Mouse (Mus musculus) C2C12 (cell line): ENCODE measurements at regions not wholly inside any gene's neighbourhood (a gene's known extent, or its start where the extent isn't known, plus 50 kb on each side); places are given as distances from the start of the nearest gene placed in this dataset.

Source experiments
- H3K27me3 ChIP-seq: one replicate; pipeline ENCODE4 v1.6.1; 2011; ENCODE audit not compliant: control insufficient read depth, insufficient read depth, insufficient read length
- H3K36me3 ChIP-seq: one replicate; pipeline ENCODE4 v1.6.1; 2011; ENCODE audit not compliant: control insufficient read depth, insufficient read depth
- H3K4me3 ChIP-seq: one replicate; pipeline ENCODE4 v1.5.1; 2011; ENCODE audit warnings: mild to moderate bottlenecking, control low read depth; ENCODE audit not compliant: poor library complexity, insufficient read depth, severe bottlenecking
- H3K79me2 ChIP-seq: one replicate; pipeline ENCODE4 v1.6.1; 2011; ENCODE audit not compliant: control insufficient read depth, insufficient read depth
- H3K79me3 ChIP-seq: one replicate; pipeline ENCODE4 v1.6.1; 2011; ENCODE audit warnings: low read depth, control low read depth
- H3ac ChIP-seq: one replicate; pipeline ENCODE3; 2011; ENCODE audit warnings: low read depth; ENCODE audit not compliant: control insufficient read depth, insufficient read length
- CEBPB ChIP-seq: IDR thresholded peaks from one replicate; pipeline ENCODE4 v1.6.1; 2011; ENCODE audit warnings: low read depth, mild to moderate bottlenecking, control low read depth, moderate library complexity
- CTCF ChIP-seq: IDR thresholded peaks from one replicate; pipeline ENCODE4 v1.5.1; 2011; ENCODE audit not compliant: control insufficient read depth, insufficient read depth, insufficient read length
- FOSL1 ChIP-seq: IDR thresholded peaks from one replicate; pipeline ENCODE4 v1.8.0; 2011; ENCODE audit warnings: mild to moderate bottlenecking, low read length; ENCODE audit not compliant: poor library complexity, insufficient read depth, severe bottlenecking
- MAX ChIP-seq: IDR thresholded peaks from one replicate; pipeline ENCODE4 v1.6.1; 2011; ENCODE audit warnings: mild to moderate bottlenecking, control low read depth
- MYOD1 ChIP-seq: IDR thresholded peaks from one replicate; pipeline ENCODE4 v1.6.1; 2011; ENCODE audit warnings: low read depth; ENCODE audit not compliant: control insufficient read depth, insufficient read length
- MYOG ChIP-seq: IDR thresholded peaks from one replicate; pipeline ENCODE4 v1.6.1; 2011; ENCODE audit not compliant: control insufficient read depth, insufficient read length; ENCODE audit errors: extremely low read depth
- USF1 ChIP-seq: IDR thresholded peaks from one replicate; pipeline ENCODE4 v1.6.1; 2011; ENCODE audit warnings: low read depth, mild to moderate bottlenecking, control low read depth, moderate library complexity

DNA sequence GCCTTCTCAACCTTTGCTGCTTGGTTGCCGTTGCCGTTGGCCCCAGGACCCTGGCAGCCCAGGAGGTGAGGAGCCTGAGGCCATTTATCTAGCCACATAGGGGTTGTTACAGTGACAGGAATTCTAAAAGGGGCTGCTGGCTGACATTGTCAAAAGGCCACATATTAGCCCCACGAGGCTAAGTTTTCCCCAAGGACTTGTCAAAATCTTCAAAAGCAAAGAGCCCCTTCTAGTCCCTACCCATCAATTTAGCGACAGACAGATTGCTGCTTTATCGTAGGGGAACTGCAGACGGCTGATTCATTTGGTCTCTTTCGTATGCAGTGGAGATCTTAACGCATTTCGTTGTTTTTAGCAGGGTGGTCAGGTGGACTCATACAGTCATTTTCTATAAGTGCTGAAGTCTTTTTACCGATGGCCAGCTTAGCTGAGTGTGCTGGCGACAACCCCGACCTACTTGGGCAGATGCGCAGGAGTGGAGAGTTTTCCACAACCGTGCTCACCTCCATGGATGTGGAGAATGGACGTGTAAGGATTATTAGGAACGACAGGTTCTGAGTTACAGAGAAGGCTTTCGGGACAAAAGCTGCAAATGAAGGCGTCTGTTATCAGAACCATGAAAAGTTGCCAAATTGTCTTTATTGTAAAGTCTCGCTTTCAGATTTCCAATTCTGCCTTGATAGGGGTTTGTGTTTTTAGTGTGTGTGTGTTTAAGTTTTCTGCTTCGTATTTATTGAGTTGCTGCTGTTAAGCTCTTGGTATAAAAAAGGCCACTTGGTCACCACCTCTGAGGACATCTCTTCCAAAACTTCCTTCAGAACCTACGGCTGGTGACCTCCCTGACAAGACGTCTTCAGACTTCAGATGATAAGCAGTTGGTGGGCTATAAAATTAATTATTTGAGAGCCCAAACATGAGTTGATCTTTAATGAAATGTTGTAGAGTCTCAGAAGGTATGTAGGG, 123.7 kb upstream of the Cpsf6 start:
- no peak for TF ChIP-seq MAX
- no peak for TF ChIP-seq MYOG
- TF ChIP-seq MYOD1, result no peak
- TF ChIP-seq USF1, result no peak
- TF ChIP-seq FOSL1, result no peak
- no peak for TF ChIP-seq CTCF
- no peak for TF ChIP-seq CEBPB
- Histone ChIP-seq H3K4me3 (no peak overlapping the region), H3K36me3 (no peaks in the 10 kb centered on the region), H3K27me3 (peaks cover 3% of the 10 kb centered on the region), H3K79me2 (no peaks in the 10 kb centered on the region), H3K79me3 (no peaks in the 10 kb centered on the region), H3ac (no peak overlapping the region)

DNA sequence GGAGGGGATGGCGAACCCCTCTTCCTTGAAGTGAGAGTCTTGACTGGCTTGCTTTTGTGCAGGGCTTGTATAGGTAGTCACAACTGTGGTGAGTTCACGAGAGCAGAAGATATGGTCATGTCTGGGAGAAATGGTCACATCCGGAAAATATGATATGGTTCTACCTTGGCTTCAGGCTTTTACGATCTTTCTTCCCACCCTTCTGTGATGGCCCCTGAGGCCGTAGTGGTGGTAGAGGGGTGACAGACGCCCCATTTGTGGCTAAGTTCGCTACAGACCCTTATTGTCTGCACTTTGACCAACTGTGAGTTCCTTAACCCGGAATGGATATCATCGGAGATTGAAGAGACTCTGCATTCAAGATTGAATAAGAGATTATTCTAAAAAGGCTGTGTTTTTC, 122.9 kb upstream of the Cpsf6 start:
- Histone ChIP-seq H3ac (no peak overlapping the region), H3K27me3 (no peaks in the 10 kb centered on the region), H3K4me3 (no peak overlapping the region), H3K79me3 (no peaks in the 10 kb centered on the region), H3K79me2 (no peaks in the 10 kb centered on the region), H3K36me3 (no peaks in the 10 kb centered on the region)
- TF ChIP-seq MAX (no peak), USF1 (no peak), FOSL1 (no peak), MYOG (no peak), MYOD1 (no peak), CTCF (no peak), CEBPB (no peak)

GRCm38 (mm10) chr10:117502135-117502534, 122.3 kb upstream of the Cpsf6 start:
- no peaks in the 10 kb centered on the region for H3K36me3 ChIP-seq
- no peak overlapping the region for H3K4me3 ChIP-seq
- no peak for TF ChIP-seq FOSL1
- no peak for TF ChIP-seq MYOD1
- no peak for TF ChIP-seq CEBPB
- TF ChIP-seq CTCF, result no peak
- no peak for TF ChIP-seq MYOG
- no peak for TF ChIP-seq MAX
- no peak for TF ChIP-seq USF1
- no peaks in the 10 kb centered on the region for H3K79me2 ChIP-seq
- H3K27me3 ChIP-seq, result no peaks in the 10 kb centered on the region
- no peak overlapping the region for H3ac ChIP-seq
- no peaks in the 10 kb centered on the region for H3K79me3 ChIP-seq

GRCm38 (mm10) chr10:117501426-117501825, 121.6 kb upstream of the Cpsf6 start:
- TF ChIP-seq MYOG (no peak), FOSL1 (no peak), USF1 (no peak), CEBPB (no peak), MAX (no peak), MYOD1 (no peak), CTCF (no peak)
- Histone ChIP-seq H3K4me3 (no peak overlapping the region), H3K79me3 (no peaks in the 10 kb centered on the region), H3K27me3 (no peaks in the 10 kb centered on the region), H3K36me3 (no peaks in the 10 kb centered on the region), H3ac (no peak overlapping the region), H3K79me2 (no peaks in the 10 kb centered on the region)

DNA sequence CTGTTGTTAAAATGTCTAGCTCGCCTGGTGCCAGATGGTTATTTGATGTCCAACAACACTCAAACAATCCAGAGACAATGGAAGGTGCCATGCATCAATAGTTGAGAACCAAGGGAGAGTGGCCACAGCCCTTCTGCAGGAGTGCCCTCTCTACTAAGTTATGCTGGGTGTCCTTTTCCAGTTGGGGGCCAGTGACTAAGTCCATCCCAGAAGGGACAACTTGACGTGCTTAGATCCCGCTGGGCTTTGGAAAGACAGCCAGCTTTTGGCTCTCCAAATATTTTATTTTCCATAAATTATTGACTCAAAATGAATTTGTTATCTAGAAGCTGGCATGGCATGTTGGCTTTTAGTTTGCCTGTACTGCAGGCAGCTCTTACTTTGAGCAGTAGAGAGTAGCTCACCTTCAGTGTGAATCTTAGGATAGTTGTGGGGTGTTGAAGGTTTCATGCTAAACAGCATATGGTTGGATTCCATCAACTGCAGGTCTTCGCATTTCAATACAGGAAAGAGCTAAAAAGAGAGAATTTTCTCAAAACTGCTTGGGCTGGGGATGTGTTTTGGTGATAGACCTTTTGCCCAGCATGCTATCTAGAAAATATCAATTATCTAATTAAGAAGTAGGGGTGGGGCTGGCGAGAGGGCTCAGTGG, 120.8 kb upstream of the Cpsf6 start:
- Histone ChIP-seq H3K4me3 (no peak overlapping the region), H3K36me3 (no peaks in the 10 kb centered on the region), H3K79me2 (no peaks in the 10 kb centered on the region), H3K27me3 (no peaks in the 10 kb centered on the region), H3K79me3 (no peaks in the 10 kb centered on the region), H3ac (no peak overlapping the region)
- TF ChIP-seq CTCF (no peak), CEBPB (no peak), USF1 (no peak), FOSL1 (no peak), MYOG (no peak), MYOD1 (no peak), MAX (no peak)

GRCm38 (mm10) chr10:117499864-117500453, 120.1 kb upstream of the Cpsf6 start:
- H3K36me3 ChIP-seq, result no peaks in the 10 kb centered on the region
- no peak for TF ChIP-seq FOSL1
- TF ChIP-seq CEBPB, result no peak
- no peak for TF ChIP-seq MAX
- TF ChIP-seq USF1, result no peak
- no peak for TF ChIP-seq CTCF
- no peak for TF ChIP-seq MYOD1
- TF ChIP-seq MYOG, result no peak
- H3K27me3 ChIP-seq, result no peaks in the 10 kb centered on the region
- H3K79me2 ChIP-seq, result no peaks in the 10 kb centered on the region
- no peak overlapping the region for H3ac ChIP-seq
- H3K4me3 ChIP-seq, result no peak overlapping the region
- no peaks in the 10 kb centered on the region for H3K79me3 ChIP-seq
